Mouse (Mus musculus) right cerebral cortex, postnatal 10 days (tissue): Measurements from ENCODE around the gene Ctnnbip1.

Source experiments
- DNase-seq, 2 experiments: peaks; one replicate each; pipeline ENCODE4 v3.0.0; 2021; ENCODE audit warnings: low spot score in 2 of 2

Gene Ctnnbip1

DNA sequence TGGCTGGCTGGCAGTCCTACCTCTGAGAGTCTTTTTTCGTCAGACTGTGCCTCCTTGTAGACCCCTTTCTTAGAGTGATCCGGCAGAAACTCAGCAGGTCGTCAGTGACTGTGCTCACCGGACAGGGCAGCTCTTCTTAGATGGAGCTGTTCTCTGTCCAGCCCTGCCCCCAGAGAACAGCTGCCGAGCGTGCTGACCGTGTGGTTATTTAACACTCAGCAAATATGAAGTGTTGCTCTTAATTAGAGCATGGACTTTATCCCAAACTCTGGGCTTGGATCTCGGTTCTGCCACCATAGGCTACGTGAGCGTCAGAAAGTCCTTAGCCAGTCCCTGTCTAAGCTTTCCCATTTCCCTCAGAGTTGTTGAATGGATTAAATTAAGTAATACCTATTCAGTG lies 3.2 kb downstream of the Ctnnbip1 start:
- DNase-seq, result no peak

DNA sequence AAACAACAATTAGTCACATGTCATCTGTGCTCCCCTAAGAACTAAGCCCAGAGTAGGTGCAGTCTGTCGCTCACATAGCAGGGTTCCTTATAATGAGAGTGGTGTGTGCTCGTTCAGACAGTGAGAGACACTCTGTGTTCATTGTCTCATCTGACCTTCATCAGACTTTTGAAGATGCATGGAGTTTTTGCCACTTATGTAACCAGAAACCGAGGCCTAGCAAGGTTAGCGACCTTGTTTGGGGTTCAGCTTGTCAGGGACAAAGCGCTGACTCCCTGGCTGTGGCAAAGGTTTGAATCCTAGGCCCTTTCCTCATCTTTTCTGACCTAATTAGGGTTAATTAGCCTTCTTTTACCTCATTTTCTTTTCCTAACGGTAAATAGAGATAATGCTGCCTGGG lies 5.9 kb downstream of the Ctnnbip1 start:
- peak in 1 of 2 experiments; percentile 13 for DNase-seq

DNA sequence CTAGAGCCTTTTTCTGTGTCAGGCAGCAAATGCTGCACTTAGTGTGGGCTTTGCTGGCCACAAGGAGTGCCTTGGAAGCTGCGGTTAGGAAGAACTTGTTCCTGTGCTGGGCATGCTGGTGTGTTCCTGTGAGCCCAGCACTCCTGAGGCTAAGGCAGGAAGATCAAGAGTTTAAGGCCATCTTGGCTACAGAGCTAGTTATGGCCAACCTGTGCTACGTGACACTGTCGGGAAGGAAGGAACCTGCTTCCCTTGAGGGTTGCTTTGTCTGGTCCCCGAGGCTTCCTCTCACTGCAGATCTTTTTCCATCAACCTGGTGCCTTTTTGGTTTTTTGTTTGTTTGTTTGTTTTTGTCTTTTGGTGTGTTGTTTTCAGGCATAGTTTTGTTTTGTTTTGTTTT lies 7.1 kb downstream of the Ctnnbip1 start:
- no peak for DNase-seq

DNA sequence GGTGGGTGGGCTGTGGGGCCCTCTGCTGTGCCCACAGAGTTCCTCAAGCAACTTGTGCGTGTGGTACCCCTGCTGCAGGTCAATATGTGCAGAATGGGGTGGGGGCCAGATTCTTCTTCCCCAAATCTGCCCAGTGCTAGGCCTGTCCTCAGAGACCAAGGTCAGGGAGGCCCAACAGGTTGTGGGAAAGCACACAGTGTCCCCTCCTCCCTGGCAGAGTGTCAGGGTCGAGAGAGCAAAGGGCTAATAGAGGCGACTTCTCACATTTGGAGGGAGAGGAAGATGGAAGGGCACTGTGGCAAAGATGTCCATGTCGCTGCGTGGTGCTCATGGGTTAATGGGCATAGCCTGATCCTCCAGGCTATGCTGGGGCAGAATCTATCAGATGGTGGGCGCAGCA lies 7.8 kb downstream of the Ctnnbip1 start:
- no peak for DNase-seq

DNA sequence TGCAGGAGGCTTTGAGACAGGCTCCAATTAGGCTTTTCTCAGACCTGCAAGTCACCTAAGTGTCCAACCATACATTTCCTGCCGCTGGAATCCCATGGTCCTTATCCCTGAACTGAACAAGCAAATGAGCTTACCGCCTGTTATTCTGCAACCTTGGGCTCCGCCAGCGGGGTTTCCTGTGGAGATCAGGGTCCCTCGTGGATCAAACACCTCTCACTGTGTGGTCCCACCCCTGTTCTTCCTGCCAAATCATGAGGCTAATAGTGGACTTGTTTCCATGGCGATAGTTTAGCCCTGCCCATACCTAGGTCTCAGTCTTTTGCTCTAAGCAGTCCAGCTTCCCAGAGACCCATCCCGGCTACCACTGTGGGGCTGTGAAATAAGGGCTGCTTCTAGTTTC lies 8.3 kb downstream of the Ctnnbip1 start:
- DNase-seq, result no peak

DNA sequence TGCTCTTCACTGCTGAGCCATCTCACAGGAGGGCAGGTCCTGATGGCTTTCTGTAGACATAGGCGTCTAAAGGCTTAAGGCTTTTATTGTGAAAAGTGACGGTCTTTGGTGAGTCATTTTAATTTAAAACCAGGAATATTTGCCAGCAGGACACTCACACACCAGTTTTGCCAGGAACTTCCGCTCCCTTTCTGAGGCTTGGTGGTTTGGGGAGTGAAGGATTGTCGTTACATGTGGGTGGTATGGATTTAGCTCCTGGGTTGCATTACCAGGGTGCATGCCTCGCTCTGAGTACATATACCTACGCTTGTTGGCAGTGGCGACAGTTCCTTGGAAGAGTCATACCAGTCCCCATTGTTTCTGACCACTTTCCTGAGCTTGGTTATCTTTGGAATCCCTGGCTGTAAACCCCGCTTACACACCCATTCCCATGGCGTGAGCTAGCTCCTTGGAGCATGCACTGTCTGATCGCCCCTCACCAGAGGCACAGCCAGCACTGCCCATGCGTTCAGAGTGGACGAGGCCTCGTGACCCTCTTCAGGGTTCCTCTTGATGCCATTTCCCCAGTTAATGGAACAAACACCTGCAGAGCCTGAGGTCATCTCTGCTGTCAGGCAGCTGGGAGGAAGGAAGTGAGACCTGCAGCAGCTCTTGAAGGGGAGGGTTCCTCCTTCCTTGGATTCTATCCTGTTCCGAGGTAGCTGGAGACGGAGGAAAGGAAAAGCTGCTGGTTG lies 9.8 kb downstream of the Ctnnbip1 start:
- DNase-seq, result no peak

DNA sequence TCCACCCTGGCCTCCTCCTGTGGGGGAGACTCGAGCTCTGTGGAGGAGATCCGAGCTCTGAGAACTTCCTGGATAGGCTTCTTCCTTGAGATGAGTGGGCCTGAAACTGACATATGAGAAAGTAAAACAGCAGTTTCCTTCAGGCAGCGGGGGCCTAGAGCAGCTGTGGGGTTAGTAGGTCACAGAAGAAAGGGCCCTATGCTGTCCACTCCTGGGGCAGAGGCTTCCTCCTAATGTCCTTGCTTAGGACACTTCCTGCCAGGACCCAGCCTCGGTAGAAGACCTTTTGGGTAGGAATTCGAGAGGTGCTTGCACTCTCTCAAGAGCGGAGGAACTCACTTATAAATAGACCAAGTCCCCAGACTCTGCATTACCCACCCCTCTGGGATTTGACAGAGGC lies 11.7 kb downstream of the Ctnnbip1 start:
- DNase-seq, result no peak

DNA sequence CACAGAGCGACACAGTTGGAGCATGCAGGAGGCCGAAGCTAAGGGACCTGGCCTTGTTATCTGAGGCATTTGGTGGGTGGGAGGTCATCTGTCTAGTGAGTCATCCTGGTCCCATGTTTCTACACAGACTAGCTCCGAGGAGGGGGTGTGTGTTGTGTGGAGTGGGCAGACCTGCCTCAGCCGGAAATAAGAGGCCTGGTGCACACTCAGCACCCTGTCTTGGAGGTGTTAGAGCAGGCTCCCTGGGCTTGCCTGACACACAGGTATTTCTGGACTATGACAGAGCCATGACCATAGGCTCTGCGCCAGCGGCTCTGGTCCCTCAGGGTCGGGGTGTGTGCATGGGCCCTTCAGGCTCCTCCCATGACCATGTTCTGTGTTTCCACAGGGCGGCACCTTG lies 21.4 kb downstream of the Ctnnbip1 start:
- DNase-seq, result no peak

DNA sequence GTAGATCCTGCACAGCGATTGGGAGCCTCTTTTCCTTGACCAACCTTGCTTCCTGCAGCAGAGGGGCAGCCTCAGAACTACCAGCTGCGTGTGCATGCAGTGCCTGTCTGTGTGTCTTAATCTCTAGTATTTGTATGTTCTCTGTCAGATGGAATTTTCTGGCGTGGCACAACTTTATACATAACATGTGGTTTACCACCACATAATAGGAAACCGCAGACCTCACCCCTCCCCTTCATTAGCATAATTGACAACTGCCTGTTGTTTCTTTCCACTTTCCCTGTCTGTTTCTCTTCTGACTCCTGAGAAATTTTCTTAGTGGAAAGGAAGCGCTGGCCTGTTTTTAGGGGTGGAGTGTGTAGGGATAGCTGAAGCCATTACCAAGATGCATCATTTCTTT lies 23.9 kb downstream of the Ctnnbip1 start:
- no peak for DNase-seq

DNA sequence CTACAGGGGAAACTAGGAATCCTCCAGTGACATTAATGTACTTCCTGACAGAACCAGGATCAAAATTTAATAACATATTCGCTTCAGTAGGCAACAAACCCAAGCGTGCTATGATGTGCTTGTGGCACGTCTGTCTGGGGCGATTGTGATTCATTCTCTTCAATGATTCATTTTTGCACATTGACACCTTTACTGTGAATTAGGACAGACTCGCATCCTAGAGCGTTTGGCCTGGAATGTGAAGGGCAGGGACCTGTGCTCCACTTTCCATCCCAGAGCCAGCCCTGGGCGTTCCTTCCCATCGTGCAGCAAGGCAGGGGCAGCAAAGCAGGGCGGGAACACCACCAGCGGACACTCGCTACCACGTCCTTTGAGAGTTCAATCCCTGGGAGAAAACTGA lies 24.4 kb downstream of the Ctnnbip1 start:
- DNase-seq, result no peak

DNA sequence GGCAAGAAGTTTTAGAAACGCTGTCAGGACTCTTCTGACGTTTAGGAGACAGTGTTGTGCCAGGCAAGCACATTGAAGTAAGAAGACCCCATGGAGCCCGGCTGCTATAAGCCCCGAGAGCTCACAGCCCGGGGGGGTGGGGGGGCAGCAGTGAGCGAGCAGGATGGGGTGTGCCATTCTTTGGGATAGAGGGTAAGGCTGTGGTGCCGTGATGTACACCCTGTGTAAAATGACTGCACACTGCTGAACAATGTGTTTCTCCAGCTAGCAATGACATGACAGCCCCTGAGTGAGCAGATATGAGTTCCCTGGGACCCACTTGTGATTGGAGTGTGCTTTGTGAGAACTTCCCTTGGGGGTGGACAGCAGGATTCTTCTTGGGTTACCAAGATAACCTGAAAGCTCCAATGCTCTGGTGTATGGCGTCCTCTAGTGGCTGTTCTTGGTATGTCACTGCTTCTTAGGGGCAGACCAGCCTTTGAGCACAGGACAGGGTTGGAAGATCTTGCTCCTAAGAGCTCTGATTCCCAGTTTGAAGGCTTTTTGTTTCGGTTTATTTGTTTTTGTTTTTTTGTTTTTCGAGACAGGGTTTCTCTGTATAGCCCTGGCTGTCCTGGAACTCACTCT lies 25.0 kb downstream of the Ctnnbip1 start:
- peak; percentile 81 to 89 for DNase-seq

DNA sequence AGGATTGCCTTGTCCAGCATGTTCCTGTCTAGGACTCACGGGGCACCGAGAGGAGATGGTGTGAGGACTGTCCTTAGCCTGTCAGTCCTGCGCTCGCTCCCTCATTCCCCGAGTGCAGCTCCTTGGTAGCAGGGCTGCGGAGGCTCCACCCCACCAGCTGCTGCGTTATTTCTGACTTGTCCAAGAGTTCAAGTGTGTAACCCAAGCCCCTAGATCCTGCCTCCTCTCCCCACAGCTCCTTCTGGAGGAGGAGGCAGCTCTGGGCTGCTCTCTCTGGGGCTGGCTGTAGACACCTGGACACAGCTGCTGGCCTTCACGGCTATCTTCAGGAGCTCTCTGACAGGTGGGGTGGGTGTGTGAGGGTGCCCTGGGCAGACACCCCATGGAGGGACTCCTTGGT lies 26.9 kb downstream of the Ctnnbip1 start:
- no peak for DNase-seq

DNA sequence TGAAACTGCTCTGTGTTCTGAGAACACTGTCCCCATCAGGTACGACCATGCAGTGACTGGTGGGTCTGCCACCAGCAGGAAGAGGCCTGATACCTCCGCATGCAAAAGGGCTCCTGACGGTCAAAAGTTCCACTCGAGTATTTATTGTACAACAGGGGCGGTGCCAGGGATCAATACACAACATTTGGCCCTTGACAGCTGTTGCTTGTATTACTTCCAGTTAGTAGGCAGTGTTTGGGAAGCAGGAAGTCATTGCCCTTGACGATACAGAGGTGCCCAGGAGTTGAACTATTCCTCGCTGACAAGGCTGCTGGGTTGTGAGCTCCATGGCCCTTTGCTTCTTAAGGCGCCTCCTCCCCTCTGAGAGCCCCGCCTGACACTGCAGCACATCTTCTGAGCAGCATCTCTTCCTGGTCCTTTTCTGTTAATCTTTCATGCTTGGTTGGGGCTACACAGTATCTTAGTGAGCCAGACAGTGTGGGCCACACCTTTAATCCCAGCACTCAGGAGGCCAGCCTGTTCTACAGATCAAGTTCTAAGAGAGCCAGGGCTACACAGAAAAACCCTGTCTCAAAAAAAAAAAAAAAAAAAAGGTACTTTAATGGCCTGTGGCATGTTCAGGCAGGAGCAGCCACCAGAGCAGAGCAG lies 28.9 kb downstream of the Ctnnbip1 start:
- no peak for DNase-seq

DNA sequence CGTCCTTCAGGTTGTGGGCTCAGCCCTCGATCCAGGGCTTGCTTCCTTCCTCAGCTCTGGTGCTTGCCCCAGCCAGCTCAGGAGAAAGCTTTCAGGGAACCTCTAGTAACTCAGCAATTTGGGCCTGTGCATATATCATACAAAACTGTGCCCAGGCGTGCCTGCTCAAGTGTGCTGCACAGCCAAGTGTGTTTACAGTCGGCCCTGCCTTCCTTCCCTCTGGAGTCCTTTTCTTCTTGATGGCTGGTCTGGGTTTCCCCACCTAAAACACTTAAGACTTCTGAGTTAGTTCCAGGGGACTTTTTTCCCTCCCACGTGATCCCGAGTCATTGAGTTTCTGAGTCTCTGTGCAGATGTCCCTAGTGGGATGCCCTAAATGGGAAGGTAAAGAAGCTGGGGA lies 29.5 kb downstream of the Ctnnbip1 start:
- DNase-seq, result no peak

DNA sequence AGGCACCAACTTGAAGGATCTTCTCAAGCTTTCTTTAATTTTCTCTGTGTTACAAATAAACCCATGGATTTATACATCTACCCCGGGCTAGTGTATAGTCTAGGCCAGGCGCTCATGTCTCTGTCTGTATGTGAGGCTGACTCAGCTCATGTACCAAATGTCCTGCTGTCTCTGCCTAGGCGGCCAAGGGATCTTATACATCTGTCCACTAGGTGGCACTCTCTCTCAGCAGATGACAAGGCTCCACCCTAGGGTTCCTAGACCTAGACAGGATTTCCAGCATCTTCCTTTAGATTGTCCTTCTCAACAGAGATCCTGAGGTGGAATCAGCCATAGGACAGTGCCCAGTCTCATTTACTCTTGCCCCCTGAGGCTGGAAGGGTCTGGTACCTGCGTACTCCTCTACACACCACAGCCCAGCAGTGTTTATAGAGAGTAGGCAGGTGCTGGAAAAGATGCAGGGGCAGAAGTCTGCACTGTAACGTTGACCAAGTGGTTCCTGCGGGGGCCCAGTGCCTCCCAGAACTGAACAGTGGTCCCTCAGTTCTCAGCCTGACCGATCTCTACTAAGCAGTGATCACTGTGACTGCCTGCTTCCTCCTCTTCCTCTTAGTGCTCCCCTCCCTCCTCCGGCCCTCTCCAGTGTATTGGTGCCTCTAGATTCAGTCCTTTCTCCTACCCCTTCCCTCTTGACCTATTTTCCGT lies 31.3 kb downstream of the Ctnnbip1 start:
- peak; percentile 89 to 91 for DNase-seq

DNA sequence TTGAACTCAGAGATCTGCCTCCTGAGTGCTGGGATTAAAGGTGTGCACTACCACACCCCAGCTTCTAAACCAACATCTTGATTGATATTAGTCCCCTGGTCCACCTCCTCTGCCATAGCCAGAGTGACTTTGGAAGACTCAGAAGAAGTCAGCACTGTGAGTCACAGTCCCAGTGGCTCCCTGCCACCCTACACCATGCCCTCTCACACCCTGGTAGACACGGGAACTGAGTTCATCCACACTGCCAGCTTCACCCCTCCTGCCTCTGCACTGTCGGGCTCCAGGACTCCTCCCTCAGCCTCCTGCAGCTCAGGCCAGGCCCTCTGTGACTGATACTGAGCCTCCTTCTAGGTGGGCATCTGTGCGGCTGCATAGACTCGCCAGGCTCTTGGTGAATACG lies 32.8 kb downstream of the Ctnnbip1 start:
- no peak for DNase-seq

DNA sequence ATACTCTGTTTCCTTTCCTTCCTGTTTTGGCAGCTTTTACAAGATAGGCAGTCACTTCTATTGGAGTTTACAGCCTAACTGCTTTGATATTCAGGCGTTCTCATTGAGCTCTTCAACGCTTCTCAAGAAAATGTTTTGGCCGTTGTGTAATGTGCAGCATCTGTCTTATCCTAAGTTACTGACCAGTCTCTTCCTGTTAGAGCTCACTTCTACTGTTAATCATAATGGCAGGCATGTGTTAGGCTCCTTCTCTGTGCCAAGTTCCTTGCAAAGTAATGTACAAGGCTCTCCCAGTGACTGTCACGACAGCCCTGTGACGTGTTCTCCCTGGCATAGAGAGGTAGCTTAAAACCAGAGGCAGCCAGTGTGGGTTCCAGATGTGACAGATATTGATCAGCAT lies 33.7 kb downstream of the Ctnnbip1 start:
- DNase-seq, result no peak

DNA sequence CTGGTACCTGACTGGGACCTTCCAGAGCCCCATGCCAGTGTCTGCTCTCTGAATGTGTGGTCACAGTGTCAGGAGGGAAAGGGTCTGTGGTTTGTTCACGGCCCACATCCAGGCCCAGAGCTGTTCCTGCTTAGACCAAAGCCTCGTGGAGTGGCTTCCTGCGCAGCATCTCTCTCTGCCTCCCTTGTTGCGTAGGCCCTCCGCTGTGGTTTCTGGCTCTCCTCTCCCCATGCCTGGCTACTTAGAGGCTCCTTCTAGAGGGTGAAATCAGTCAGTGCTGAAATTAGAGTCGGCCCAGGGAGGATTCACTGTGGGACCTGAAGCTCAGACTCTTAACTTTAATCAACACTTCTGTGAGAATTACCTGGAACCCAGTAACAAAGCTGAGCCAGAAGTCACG lies 35.8 kb downstream of the Ctnnbip1 start:
- DNase-seq, result no peak

DNA sequence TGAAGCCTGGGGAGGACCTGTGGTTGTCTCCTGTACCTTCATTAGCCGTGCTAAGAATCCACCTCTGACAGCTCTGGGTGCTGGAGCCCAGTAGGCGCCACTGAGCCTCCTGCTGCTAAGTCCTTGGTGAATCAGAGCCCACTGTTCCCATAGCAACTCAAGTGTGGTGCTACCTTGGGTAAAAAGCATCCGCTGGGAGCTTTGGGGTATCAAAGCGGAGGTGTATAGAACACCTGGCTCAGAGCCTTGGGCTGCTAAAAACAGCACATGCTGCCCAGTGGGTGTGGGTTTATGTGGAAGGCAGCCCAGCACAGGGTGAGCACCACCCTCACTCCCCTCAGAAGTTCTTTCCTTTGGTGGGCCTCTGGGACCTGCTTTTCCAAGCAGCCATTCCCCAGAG lies 38.1 kb downstream of the Ctnnbip1 start:
- DNase-seq, result peak; percentile 76 to 85

DNA sequence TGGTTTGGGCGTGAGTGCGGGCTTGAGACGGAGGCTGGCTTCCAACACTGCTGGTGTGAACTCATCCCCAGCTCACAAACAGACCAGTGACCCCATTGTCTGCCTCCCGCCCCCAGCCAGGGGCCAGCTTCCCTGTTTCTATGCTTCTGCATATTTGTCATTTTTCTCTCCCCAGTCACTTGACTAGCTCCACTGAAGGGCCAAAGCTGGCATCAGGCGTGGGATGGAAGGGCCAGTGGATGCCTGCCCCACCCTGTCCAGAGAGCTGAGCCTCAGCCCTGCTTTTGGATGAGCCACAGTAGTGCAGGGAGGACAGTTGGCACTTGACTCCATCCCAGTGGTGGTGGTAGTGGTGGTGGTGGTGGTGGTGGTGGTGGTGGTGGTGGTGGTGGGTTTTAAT lies 39.9 kb downstream of the Ctnnbip1 start:
- DNase-seq, result no peak

DNA sequence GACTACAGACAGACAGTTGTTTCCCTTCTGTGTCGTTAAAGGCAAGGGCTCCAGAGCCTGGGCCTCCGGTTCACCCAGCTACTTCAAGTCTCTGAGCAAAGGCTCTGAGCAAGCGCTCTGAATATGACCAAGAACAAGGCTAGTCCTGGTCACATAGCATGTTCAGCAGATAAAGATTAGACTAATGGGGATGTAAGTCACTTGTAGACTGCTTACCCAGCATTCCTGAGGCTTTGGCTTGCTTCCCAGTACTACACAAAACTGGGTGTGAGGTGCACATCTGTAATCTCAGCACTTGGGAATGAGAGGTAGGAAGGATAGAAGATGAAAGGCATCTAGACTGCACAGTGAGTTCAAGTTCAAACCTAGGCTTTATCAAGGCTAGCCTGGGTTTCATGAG lies 40.4 kb downstream of the Ctnnbip1 start:
- DNase-seq, result no peak

DNA sequence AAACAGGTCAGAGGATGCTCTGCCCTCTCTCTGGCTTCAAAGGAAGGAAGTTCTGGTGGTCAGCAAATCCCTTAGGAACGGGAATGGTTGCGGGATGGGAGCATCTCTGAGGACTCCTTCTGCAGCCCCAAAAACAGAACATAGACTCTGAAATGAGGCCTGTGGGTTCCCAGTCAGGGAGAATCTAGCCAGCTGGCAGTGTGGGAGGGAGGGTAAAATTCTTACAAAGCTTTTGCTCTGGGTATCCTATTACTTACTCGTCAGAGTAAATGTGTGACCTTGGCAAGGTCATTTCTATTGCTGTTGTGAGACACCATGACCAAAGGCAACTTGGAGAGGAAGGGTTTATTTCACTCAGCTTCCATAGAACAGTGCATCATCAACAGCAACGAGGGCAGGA lies 43.4 kb downstream of the Ctnnbip1 start:
- no peak for DNase-seq
